Mouse (Mus musculus) limb, embryonic 13.5 days (tissue): Measurements from ENCODE around the gene Ddi2. TPM values are rescaled to one million over a fixed set of nuclear protein-coding genes. Genes with fewer than 3 reads are reported as not detected.

ENCODE experiments used
- ATAC-seq: fragments of 200-750 bp; cut with Nextera tagmentation; 2 replicates; pipeline ENCODE4 v1.8.0; 2017; ENCODE audit warnings: low read depth, moderate number of reproducible peaks, moderate TSS enrichment; ENCODE audit not compliant: low FRiP score
- H3K27ac ChIP-seq: fragments of 300-500 bp; sonication (generic); 2 replicates; pipeline ENCODE4 v1.5.1; 2015; ENCODE audit warnings: inconsistent platforms, mild to moderate bottlenecking, moderate library complexity
- H3K27me3 ChIP-seq: fragments of 300-500 bp; sonication (generic); 2 replicates; pipeline ENCODE4 v1.6.1; 2015; ENCODE audit warnings: mild to moderate bottlenecking, inconsistent platforms
- H3K36me3 ChIP-seq: fragments of 300-500 bp; sonication (generic); 2 replicates; pipeline ENCODE4 v1.6.1; 2015; ENCODE audit warnings: inconsistent platforms, mild to moderate bottlenecking, moderate library complexity
- H3K4me1 ChIP-seq: fragments of 300-500 bp; sonication (generic); 2 replicates; pipeline ENCODE4 v1.6.1; 2015; ENCODE audit warnings: inconsistent platforms
- H3K4me2 ChIP-seq: fragments of 300-500 bp; sonication (generic); replicated peaks from 2 replicates; pipeline ENCODE4 v1.6.1; 2015; ENCODE audit warnings: inconsistent platforms, mild to moderate bottlenecking, moderate library complexity
- H3K4me3 ChIP-seq: fragments of 300-500 bp; sonication (generic); 2 replicates; pipeline ENCODE4 v1.5.1; 2015; ENCODE audit warnings: moderate library complexity, mild to moderate bottlenecking, inconsistent platforms
- H3K9ac ChIP-seq: fragments of 300-500 bp; sonication (generic); 2 replicates; pipeline ENCODE4 v1.6.1; 2015; ENCODE audit warnings: mild to moderate bottlenecking, inconsistent platforms
- H3K9me3 ChIP-seq: fragments of 300-500 bp; sonication (generic); 2 replicates; pipeline ENCODE4 v1.6.1; 2016; ENCODE audit warnings: inconsistent platforms
- WGBS: fragments of 180-500 bp; shearing (Covaris S2); methylation state at CpG from one replicate; pipeline ENCODE4 v1.1.7; 2015; 5-methylcytosine and 5-hydroxymethylcytosine counted together
- polyA plus RNA-seq: library from polyadenylated mRNA; unstranded; fragments of >200 nt; fragmentation: Nextera tagmentation; extraction: Ambion mirVana; gene quantifications from 2 replicates; pipeline ENCODE4 v1.2.1, GENCODE M21; 2015

The Ddi2 gene
- polyA plus RNA-seq, 1 experiment from 2014 or later = 23.4 TPM

DNA sequence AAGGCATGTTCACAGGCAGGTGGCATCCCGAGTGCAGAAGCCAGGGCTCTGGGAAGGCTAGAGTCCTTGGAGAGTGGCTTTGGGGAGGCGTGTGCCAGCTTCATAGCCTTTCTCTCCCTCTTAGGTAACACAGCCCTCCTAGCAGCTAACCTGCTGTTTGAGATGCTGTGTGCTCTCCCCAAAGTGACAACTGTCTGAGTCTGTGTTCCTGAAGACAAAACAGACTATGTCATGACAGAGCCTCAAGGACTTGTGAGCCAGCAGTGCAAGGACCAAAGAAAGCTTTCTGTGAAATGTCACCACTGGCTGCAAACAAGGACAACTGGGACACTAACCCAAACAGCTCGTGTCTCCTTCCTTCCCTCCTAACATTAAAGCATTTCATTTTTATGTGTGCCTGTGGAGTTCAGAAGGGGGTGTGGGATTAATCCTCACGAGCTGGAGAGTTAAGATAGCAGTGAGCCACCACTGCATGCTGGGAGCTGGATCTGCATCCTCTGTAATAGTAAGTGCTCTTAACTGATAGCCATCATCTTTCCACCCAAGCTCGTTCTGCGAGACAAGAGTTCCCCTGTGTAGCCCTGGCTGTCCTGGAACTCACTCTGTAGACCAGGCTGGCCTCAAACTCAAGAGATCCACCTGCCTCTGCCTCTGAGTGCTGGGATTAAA, 35.8 kb upstream of the Ddi2 start:
- H3K9me3 ChIP-seq = no peaks in the 10 kb centered on the region
- peaks cover 32% of the 10 kb centered on the region for H3K36me3 ChIP-seq
- H3K9ac ChIP-seq = no peak overlapping the region
- no peak overlapping the region for H3K4me3 ChIP-seq
- H3K27me3 ChIP-seq = no peaks in the 10 kb centered on the region
- H3K4me1 ChIP-seq = no peaks in the 10 kb centered on the region
- H3K27ac ChIP-seq = no peak overlapping the region
- no peak overlapping the region for H3K4me2 ChIP-seq
- ATAC-seq = no peak
- 67% methylated on average over 6 of the region's 6 CpGs for WGBS

DNA sequence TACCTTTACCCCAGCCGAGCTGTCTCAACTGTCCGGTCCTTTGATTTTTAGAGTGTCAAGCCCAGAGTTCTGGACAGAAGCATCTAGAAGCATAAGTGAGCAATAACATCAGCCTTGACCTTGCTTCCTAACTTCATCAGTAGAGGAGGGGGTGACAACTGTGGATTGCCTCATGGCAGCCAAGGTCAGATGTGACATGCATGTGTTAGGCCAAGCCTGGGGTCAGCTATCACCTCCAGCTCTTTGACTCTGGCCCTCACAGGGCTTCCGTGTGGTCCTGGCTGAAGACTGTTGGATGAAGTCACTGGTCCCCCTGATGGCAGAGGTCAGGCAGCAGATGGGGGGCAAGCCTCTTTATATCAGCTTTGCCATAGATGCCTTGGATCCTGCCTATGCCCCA, 33.9 kb upstream of the Ddi2 start:
- 85% methylated on average over 3 of the region's 3 CpGs for WGBS
- no peak for ATAC-seq

DNA sequence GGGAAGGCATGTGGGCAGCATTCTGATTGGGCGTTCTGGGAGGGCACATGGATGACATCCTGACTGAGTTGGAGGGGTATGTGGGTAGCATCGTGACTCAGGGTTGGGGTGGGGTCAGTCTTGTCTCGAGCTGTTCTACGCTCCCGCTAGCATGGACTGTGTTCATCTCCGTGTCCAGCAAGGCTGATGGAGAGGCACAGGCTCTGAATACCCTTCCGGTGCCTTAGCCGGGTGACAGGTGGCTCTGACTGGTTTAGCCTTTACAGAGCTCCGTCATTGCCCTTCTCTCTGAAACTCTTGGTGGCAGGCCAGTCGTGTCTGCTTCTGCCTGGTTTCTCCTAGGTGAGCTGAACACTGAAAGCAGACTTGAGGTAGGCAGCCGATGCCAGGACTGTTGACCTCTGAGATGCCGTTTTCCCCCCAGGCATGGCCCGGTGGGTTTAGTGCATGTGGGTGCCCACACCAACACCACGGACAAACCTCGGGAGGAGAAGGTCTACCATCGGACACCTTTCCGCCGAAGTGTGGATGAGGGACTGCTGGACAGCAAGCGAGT, 32.2 kb upstream of the Ddi2 start:
- no peak overlapping the region for H3K27ac ChIP-seq
- WGBS = 89% methylated on average over 19 of the region's 19 CpGs
- no peaks in the 10 kb centered on the region for H3K36me3 ChIP-seq
- H3K9me3 ChIP-seq = no peaks in the 10 kb centered on the region
- no peak overlapping the region for H3K9ac ChIP-seq
- H3K27me3 ChIP-seq = no peaks in the 10 kb centered on the region
- ATAC-seq = no peak
- H3K4me3 ChIP-seq = no peak overlapping the region
- no peaks in the 10 kb centered on the region for H3K4me1 ChIP-seq
- H3K4me2 ChIP-seq = no peak overlapping the region

More for the DNA sequence above, 33.9 kb upstream of the Ddi2 start:
- Histone ChIP-seq H3K9me3 (no peaks in the 10 kb centered on the region), H3K4me3 (no peak overlapping the region), H3K27ac (no peak overlapping the region), H3K27me3 (no peaks in the 10 kb centered on the region), H3K36me3 (peaks cover 13% of the 10 kb centered on the region), H3K4me1 (no peaks in the 10 kb centered on the region), H3K9ac (no peak overlapping the region), H3K4me2 (no peak overlapping the region)

DNA sequence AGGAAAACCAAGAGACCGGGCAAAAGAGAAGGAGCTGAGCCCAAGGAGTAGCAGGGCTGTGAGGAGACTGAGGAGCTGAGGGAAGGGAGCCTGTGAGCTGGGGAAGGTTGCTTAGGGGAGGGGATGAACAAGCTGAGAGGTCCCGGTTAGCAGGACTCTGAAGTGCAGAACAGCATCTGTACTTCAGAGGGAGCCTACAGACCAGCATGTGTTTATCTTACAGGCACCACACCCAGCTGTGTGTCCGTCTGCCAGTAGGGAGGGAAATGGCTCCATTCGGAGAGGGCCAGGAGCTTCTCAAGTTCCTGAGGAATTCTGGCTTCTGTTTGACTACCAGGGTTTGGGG, 28.8 kb upstream of the Ddi2 start:
- Histone ChIP-seq H3K9me3 (no peaks in the 10 kb centered on the region), H3K4me1 (no peaks in the 10 kb centered on the region), H3K4me3 (no peak overlapping the region), H3K36me3 (no peaks in the 10 kb centered on the region), H3K4me2 (no peak overlapping the region), H3K27me3 (peaks cover 3% of the 10 kb centered on the region; the same call in 1 of the 2 replicates), H3K27ac (no peak overlapping the region), H3K9ac (no peak overlapping the region)
- ATAC-seq = peak; percentile 5; the same call in 1 of the 2 replicates
- WGBS = 3% methylated on average over 4 of the region's 4 CpGs

DNA sequence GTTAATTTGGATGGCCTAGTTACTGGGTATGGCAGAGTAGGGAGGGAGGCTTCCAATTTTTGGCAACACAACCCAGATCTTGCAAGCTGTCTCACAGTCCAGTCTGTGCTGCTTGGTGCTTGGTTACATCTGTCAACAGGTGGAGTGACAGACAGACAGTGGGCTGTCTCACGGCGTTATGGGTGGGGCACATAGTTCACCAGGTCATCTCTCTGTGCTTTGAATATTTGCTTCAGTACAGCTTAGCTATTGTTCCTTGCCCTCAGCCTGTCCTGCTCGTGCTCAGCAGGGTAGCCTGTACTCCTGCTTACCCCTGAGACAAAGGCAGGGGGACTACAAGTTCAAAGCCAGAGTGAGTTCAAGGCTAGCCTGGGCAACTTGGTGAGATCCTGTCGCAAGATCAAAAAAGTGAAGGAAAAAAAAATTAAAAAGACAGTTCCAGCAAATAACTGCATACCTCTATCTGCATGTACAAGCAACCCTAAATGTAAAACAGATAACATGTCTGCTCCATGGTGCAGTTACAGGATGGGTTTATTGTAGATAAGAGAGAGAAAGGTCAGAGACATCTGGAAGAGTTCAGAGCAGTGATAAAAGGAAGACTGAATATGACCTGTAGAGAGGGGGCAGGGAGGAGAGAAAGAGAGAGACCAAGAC, 28.3 kb upstream of the Ddi2 start:
- H3K4me1 ChIP-seq = no peaks in the 10 kb centered on the region
- no peaks in the 10 kb centered on the region for H3K9me3 ChIP-seq
- H3K4me3 ChIP-seq = no peak overlapping the region
- no peak overlapping the region; the same call in 1 of the 2 replicates for H3K27ac ChIP-seq
- ATAC-seq = no peak
- no peak overlapping the region for H3K4me2 ChIP-seq
- no peaks in the 10 kb centered on the region for H3K36me3 ChIP-seq
- WGBS = 41% methylated on average over 4 of the region's 4 CpGs
- H3K9ac ChIP-seq = no peak overlapping the region
- peaks cover 8% of the 10 kb centered on the region; the same call in 1 of the 2 replicates for H3K27me3 ChIP-seq

DNA sequence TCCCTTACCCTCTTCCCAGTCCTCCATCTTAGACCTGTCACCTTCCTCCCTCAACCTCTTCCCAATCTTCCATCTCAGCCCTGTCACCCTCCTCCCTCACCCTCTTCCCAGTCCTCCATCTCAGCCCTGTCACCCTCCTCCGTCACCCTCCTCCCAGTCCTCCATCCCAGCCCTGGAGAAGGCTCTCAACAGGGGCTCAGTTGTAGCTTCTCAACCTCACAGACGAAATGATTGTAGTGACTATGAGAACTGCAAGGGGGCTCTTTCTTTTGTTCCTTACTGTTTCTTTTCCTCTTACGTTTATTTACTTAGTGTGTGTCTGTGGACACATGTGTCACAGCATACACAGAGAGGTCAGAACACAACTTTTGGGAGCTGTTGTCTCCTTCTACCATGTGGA, 27.6 kb upstream of the Ddi2 start:
- H3K4me1 ChIP-seq = no peaks in the 10 kb centered on the region
- WGBS = 76% methylated on average over 3 of the region's 3 CpGs

DNA sequence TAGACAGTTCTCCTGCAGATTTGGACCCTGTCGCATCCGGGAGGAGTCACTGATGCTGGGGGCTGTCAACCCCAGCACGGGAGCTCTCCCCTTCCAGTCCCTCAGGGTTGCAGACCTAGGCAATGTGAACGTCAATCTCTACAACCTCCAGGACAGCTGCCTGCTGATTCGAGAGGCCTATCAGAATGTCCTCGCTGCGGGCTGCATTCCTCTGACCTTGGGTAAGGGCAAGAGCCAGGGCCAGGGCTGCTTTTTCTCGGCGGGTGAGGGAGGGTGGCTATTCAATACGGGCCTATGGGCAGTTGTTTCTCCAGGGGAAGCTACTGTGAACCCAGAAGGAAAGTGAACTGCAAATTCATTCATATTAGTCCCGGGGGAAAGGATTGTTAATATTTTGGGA, 26.3 kb upstream of the Ddi2 start:
- ATAC-seq = no peak
- Histone ChIP-seq H3K4me3 (no peak overlapping the region), H3K9me3 (no peaks in the 10 kb centered on the region), H3K4me1 (no peaks in the 10 kb centered on the region), H3K36me3 (no peaks in the 10 kb centered on the region), H3K27ac (no peak overlapping the region), H3K4me2 (no peak overlapping the region), H3K27me3 (peaks cover 11% of the 10 kb centered on the region; the same call in 1 of the 2 replicates), H3K9ac (no peak overlapping the region)
- WGBS = 46% methylated on average over 11 of the region's 11 CpGs

More for the DNA sequence above, 27.6 kb upstream of the Ddi2 start:
- H3K36me3 ChIP-seq = no peaks in the 10 kb centered on the region
- H3K9me3 ChIP-seq = no peaks in the 10 kb centered on the region
- no peak overlapping the region for H3K4me3 ChIP-seq
- no peak overlapping the region for H3K9ac ChIP-seq
- no peak overlapping the region for H3K4me2 ChIP-seq
- peaks cover 11% of the 10 kb centered on the region; the same call in 1 of the 2 replicates for H3K27me3 ChIP-seq
- H3K27ac ChIP-seq = no peak overlapping the region
- no peak for ATAC-seq

DNA sequence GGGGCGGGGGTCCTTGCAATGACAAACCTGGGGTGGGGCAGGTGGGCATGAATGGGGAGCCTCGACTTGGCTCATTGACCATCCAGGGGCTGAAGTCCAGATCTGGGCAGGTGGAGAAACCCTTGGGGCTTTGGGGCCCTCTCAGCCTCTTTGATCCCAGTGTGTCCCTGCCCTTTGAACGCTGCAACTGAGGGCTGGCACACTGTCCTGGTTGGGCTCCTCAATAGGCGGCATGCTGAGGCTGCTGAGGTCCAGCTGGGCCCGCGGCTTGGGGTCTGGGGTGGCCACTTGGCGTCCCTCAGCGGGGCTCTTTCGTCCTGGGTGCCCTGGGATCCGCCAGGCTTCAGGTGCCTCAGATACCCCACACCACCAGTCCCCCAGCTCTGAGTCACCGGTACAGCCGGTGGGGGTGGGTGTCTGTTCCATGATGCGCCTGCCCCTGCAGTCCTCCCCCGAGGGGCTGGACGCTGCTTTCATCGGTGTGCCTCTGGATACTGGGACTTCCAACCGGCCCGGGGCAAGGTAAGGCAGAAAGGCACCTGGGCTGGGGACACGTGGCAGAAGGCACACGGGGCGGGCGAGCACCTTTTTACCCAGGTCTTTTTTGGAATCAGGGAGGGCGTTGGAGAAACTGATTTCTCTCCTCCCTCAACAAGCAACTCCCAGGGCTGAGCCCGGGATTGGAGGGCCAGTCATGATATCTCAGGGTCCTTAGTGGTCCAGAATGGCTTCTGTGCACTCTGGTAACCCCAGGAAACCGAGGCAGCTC, 23.5 kb upstream of the Ddi2 start, which contains the start of gene Agmat:
TSS of gene Agmat (plus strand) at position 95 of the 769 bp plus-strand sequence.
- H3K27ac ChIP-seq = no peak within 1 kb of the TSS
- no peak within 1 kb of the TSS for H3K4me2 ChIP-seq
- no peak within 1 kb of the TSS for H3K4me3 ChIP-seq
- H3K27me3 ChIP-seq = peaks cover 11% of the 10 kb centered on the region; the same call in 1 of the 2 replicates
- no peak within 1 kb of the TSS for H3K9ac ChIP-seq
- no peaks in the 10 kb centered on the region for H3K4me1 ChIP-seq
- no peak for ATAC-seq
- H3K9me3 ChIP-seq = no peaks in the 10 kb centered on the region
- WGBS = 22% methylated on average over 25 of the region's 25 CpGs
- H3K36me3 ChIP-seq = no peaks in the 10 kb centered on the region

DNA sequence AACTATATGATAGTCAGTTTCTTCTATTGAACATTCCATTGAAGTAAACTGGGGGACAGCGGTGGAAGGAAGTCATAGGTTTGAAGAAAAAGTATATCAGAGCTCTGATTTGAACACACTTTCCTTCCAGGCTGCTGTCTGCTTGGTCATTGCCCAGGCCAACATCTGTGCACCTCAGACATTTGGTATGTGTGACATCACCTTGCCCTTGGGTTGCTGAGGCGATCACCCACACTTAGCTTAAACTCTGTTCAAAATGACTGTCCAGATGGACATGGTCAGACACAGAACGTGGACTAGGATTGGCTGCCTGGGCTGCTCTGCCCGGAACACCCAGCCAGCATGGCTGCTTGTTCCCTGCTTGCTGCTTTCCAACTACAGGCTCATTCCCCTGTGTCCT, 19.2 kb upstream of the Ddi2 start:
- H3K4me3 ChIP-seq = no peak overlapping the region
- no peaks in the 10 kb centered on the region for H3K9me3 ChIP-seq
- H3K27ac ChIP-seq = 0 out of 2 replicates have a peak overlapping the region, but pooled peaks have one; percentile 28
- WGBS = 86% methylated on average over 4 of the region's 4 CpGs
- H3K4me2 ChIP-seq = no peak overlapping the region
- no peak for ATAC-seq
- H3K27me3 ChIP-seq = peaks cover 11% of the 10 kb centered on the region; the same call in 1 of the 2 replicates
- H3K4me1 ChIP-seq = no peaks in the 10 kb centered on the region
- no peak overlapping the region for H3K9ac ChIP-seq
- H3K36me3 ChIP-seq = no peaks in the 10 kb centered on the region

DNA sequence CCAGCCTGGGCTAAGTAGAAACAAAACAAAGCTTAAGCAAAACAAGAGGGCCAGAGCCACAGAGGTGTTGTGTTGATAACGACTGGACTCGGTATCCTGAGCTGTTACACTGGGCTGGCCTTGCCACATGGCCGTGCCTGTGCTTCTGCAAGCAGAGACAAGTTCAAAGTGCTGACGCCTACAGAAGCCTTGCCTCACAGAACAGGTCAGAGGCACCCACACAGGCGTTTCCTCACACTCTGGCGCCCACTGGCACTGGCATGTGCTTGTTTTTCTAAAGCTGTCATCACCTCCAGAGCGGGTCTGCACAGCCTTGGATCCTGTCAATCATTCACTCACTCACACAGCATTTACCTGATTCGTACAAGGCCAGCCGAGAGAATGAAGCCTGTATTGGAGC, 18.6 kb upstream of the Ddi2 start:
- no peaks in the 10 kb centered on the region for H3K9me3 ChIP-seq
- H3K27ac ChIP-seq = no peak overlapping the region
- 49% methylated on average over 9 of the region's 9 CpGs for WGBS
- no peaks in the 10 kb centered on the region for H3K4me1 ChIP-seq
- no peak overlapping the region for H3K4me2 ChIP-seq
- no peaks in the 10 kb centered on the region for H3K36me3 ChIP-seq
- no peak for ATAC-seq
- peaks cover 5% of the 10 kb centered on the region; the same call in 1 of the 2 replicates for H3K27me3 ChIP-seq
- no peak overlapping the region for H3K4me3 ChIP-seq
- H3K9ac ChIP-seq = no peak overlapping the region

DNA sequence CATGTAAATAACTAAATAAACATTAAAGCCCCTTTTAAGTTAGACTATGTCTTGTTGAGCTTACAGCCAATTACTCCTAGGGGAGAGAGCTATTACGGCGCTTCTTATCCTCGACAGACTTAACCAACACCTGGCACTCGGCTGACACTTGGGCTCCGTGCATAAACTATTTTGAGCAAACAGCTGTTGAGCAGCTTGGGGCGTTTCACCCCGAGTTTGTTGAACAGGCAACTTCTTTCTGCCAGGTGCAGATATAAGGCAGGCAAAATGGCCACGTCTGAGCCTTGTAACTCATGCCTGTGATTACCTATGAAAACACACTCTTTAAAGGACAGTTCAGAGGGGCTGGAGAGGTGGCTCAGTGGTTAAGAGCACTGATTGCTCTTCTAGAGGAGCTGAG, 14.8 kb upstream of the Ddi2 start:
- no peak overlapping the region for H3K4me2 ChIP-seq
- H3K36me3 ChIP-seq = no peaks in the 10 kb centered on the region
- H3K27me3 ChIP-seq = no peaks in the 10 kb centered on the region
- H3K27ac ChIP-seq = no peak overlapping the region
- peaks cover 9% of the 10 kb centered on the region for H3K4me1 ChIP-seq
- H3K9ac ChIP-seq = no peak overlapping the region
- H3K4me3 ChIP-seq = no peak overlapping the region
- H3K9me3 ChIP-seq = no peaks in the 10 kb centered on the region
- ATAC-seq = no peak
- WGBS = 67% methylated on average over 8 of the region's 8 CpGs

DNA sequence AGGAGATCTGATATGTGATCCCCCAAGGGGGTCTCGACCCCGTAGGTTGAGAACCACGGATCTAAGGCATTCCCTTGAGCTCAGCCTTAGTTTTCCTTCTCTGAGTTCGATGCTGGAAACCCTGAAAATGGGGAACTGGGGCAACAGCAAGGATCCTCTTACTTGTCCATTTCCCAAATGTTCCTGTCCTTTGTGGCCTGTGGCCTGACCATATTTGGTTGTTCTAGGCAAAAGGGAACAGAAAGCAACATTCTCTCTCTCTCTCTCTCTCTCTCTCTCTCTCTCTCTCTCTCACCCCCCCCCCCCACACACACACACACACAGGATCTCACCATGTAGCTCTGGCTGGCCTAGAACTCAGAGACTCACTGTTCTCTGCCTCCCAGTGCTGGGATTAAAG, 13.6 kb upstream of the Ddi2 start:
- H3K27ac ChIP-seq = no peak overlapping the region
- H3K4me1 ChIP-seq = peaks cover 9% of the 10 kb centered on the region
- H3K4me3 ChIP-seq = no peak overlapping the region
- H3K4me2 ChIP-seq = no peak overlapping the region
- no peaks in the 10 kb centered on the region for H3K9me3 ChIP-seq
- no peaks in the 10 kb centered on the region for H3K27me3 ChIP-seq
- no peak overlapping the region for H3K9ac ChIP-seq
- no peaks in the 10 kb centered on the region for H3K36me3 ChIP-seq
- ATAC-seq = no peak
- WGBS = 69% methylated on average over 4 of the region's 4 CpGs
